Mouse (Mus musculus) bone marrow, adult 2 months (tissue): ENCODE data around the gene Polr3a.

Experiments
- CTCF ChIP-seq: fragments of 200-500 bp; IDR thresholded peaks from 2 replicates; pipeline ENCODE4 v1.5.1; 2011; ENCODE audit warnings: low read length, control low read depth; ENCODE audit not compliant: control insufficient read depth, insufficient read depth
- POLR2A ChIP-seq: fragments of 200-500 bp; IDR thresholded peaks from 2 replicates; pipeline ENCODE4 v1.6.1; 2011; ENCODE audit warnings: low read depth, mild to moderate bottlenecking, control low read depth, low read length, borderline replicate concordance; ENCODE audit not compliant: control insufficient read depth

GRCm38 (mm10) chr14:24525677-24526415, 39.0 kb upstream of the Polr3a start:
- no peak for TF ChIP-seq CTCF
- no peak for TF ChIP-seq POLR2A
